Mouse (Mus musculus) embryonic fibroblast, embryonic 13.5 days (primary cell): ENCODE measurements around the gene Olfr128.

Source experiments
- CTCF ChIP-seq: IDR thresholded peaks from 2 replicates; pipeline ENCODE4 v1.5.1; 2011; ENCODE audit warnings: mild to moderate bottlenecking, control low read depth, low read length, moderate library complexity, borderline replicate concordance; ENCODE audit not compliant: insufficient read depth
- POLR2A ChIP-seq: IDR thresholded peaks from 2 replicates; pipeline ENCODE4 v1.6.1; 2011; ENCODE audit warnings: low read depth, mild to moderate bottlenecking, control low read depth, low read length, moderate library complexity

DNA sequence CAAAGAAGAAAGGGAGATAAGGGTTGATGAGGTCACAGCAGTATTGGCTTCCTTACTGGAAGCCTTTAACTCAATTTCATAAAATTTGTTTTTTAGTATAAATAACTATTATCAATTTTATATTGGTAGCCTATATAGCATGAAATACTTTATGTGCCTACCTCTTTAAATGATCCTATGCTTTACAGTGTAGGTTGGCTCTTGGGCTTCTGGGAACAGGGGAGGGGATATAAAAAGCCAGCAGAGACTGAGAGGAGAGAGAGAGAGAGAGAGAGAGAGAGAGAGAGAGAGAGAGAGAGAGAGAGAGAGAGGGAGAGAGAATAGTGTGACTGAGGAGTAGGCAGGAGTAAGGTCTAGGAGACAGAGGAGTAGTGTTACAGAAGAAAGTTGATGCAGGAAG, at the start of gene Olfr128:
- no peak for TF ChIP-seq POLR2A
- no peak for TF ChIP-seq CTCF
